Mouse (Mus musculus) C2C12 (cell line): Measurements from ENCODE around the gene Abhd14b. TPM values are rescaled to one million over a fixed set of nuclear protein-coding genes. Genes with fewer than 3 reads are reported as not detected.
A peak's percentile ranks its signal among the peaks of the same experiment; 100 is the strongest.

Source experiments
- H3K27me3 ChIP-seq: one replicate; pipeline ENCODE4 v1.6.1; 2011; ENCODE audit not compliant: control insufficient read depth, insufficient read depth, insufficient read length
- H3K36me3 ChIP-seq: one replicate; pipeline ENCODE4 v1.6.1; 2011; ENCODE audit not compliant: control insufficient read depth, insufficient read depth
- H3K4me3 ChIP-seq: one replicate; pipeline ENCODE4 v1.5.1; 2011; ENCODE audit warnings: mild to moderate bottlenecking, control low read depth; ENCODE audit not compliant: poor library complexity, insufficient read depth, severe bottlenecking
- H3K79me2 ChIP-seq: one replicate; pipeline ENCODE4 v1.6.1; 2011; ENCODE audit not compliant: control insufficient read depth, insufficient read depth
- H3K79me3 ChIP-seq: one replicate; pipeline ENCODE4 v1.6.1; 2011; ENCODE audit warnings: low read depth, control low read depth
- H3ac ChIP-seq: one replicate; pipeline ENCODE3; 2011; ENCODE audit warnings: low read depth; ENCODE audit not compliant: control insufficient read depth, insufficient read length
- CEBPB ChIP-seq: IDR thresholded peaks from one replicate; pipeline ENCODE4 v1.6.1; 2011; ENCODE audit warnings: low read depth, mild to moderate bottlenecking, control low read depth, moderate library complexity
- CTCF ChIP-seq: IDR thresholded peaks from one replicate; pipeline ENCODE4 v1.5.1; 2011; ENCODE audit not compliant: control insufficient read depth, insufficient read depth, insufficient read length
- FOSL1 ChIP-seq: IDR thresholded peaks from one replicate; pipeline ENCODE4 v1.8.0; 2011; ENCODE audit warnings: mild to moderate bottlenecking, low read length; ENCODE audit not compliant: poor library complexity, insufficient read depth, severe bottlenecking
- MAX ChIP-seq: IDR thresholded peaks from one replicate; pipeline ENCODE4 v1.6.1; 2011; ENCODE audit warnings: mild to moderate bottlenecking, control low read depth
- MYOD1 ChIP-seq: IDR thresholded peaks from one replicate; pipeline ENCODE4 v1.6.1; 2011; ENCODE audit warnings: low read depth; ENCODE audit not compliant: control insufficient read depth, insufficient read length
- MYOG ChIP-seq: IDR thresholded peaks from one replicate; pipeline ENCODE4 v1.6.1; 2011; ENCODE audit not compliant: control insufficient read depth, insufficient read length; ENCODE audit errors: extremely low read depth
- USF1 ChIP-seq: IDR thresholded peaks from one replicate; pipeline ENCODE4 v1.6.1; 2011; ENCODE audit warnings: low read depth, mild to moderate bottlenecking, control low read depth, moderate library complexity
- polyA plus RNA-seq: library from polyadenylated mRNA; unstranded; fragments of >200 nt; fragmentation: generic; extraction: Trizol; gene quantifications from one replicate; pipeline ENCODE4 v1.2.1, GENCODE M21; 2012; ENCODE audit warnings: missing spikeins

Abhd14b gene
- polyA plus RNA-seq, 1 experiment: 6.1 TPM

- H3ac ChIP-seq: no peak overlapping the region
- no peaks in the 10 kb centered on the region for H3K79me2 ChIP-seq
- H3K79me3 ChIP-seq: no peaks in the 10 kb centered on the region
- TF ChIP-seq CTCF: no peak
- no peak for TF ChIP-seq USF1
- TF ChIP-seq MYOD1: no peak
- H3K4me3 ChIP-seq: no peak overlapping the region
- H3K36me3 ChIP-seq: no peaks in the 10 kb centered on the region
- H3K27me3 ChIP-seq: no peaks in the 10 kb centered on the region
Measured at GRCm38 (mm10) chr9:106411729-106412128, 35.5 kb upstream of the Abhd14b start.

GRCm38 (mm10) chr9:106412210-106412609 is 35.0 kb upstream of the Abhd14b start:
- no peak overlapping the region for H3K4me3 ChIP-seq
- H3ac ChIP-seq: no peak overlapping the region
- H3K27me3 ChIP-seq: no peaks in the 10 kb centered on the region
- TF ChIP-seq MAX (no peak), CTCF (no peak), MYOD1 (no peak), FOSL1 (no peak), CEBPB (no peak), USF1 (no peak), MYOG (no peak)
- H3K36me3 ChIP-seq: no peaks in the 10 kb centered on the region
- no peaks in the 10 kb centered on the region for H3K79me2 ChIP-seq
- no peaks in the 10 kb centered on the region for H3K79me3 ChIP-seq

- TF ChIP-seq MAX (no peak), MYOD1 (no peak), CEBPB (no peak), MYOG (no peak), FOSL1 (no peak), CTCF (no peak), USF1 (no peak)
Measured at GRCm38 (mm10) chr9:106413606-106414005, 33.7 kb upstream of the Abhd14b start.

GRCm38 (mm10) chr9:106416826-106417225 is 30.4 kb upstream of the Abhd14b start:
- H3K79me2 ChIP-seq: no peaks in the 10 kb centered on the region
- H3ac ChIP-seq: no peak overlapping the region
- TF ChIP-seq USF1 (no peak), CTCF (no peak), FOSL1 (no peak), MAX (no peak), CEBPB (no peak), MYOG (no peak), MYOD1 (no peak)
- no peak overlapping the region for H3K4me3 ChIP-seq
- H3K36me3 ChIP-seq: no peaks in the 10 kb centered on the region
- H3K27me3 ChIP-seq: no peaks in the 10 kb centered on the region
- no peaks in the 10 kb centered on the region for H3K79me3 ChIP-seq

More at GRCm38 (mm10) chr9:106413606-106414005, 33.7 kb upstream of the Abhd14b start:
- Histone ChIP-seq H3K79me2 (no peaks in the 10 kb centered on the region), H3K27me3 (no peaks in the 10 kb centered on the region), H3K36me3 (no peaks in the 10 kb centered on the region), H3ac (no peak overlapping the region), H3K4me3 (no peak overlapping the region), H3K79me3 (no peaks in the 10 kb centered on the region)

GRCm38 (mm10) chr9:106417841-106418625 is 29.2 kb upstream of the Abhd14b start:
- Histone ChIP-seq H3K79me3 (no peaks in the 10 kb centered on the region), H3ac (peak overlapping the region; percentile 19), H3K79me2 (no peaks in the 10 kb centered on the region), H3K27me3 (no peaks in the 10 kb centered on the region), H3K36me3 (no peaks in the 10 kb centered on the region), H3K4me3 (no peak overlapping the region)
- TF ChIP-seq FOSL1 (no peak), CEBPB (no peak), MAX (no peak), CTCF (no peak), USF1 (no peak), MYOD1 (no peak), MYOG (no peak)

- H3K36me3 ChIP-seq: no peaks in the 10 kb centered on the region
Measured at GRCm38 (mm10) chr9:106420608-106421007, 26.7 kb upstream of the Abhd14b start.

More at GRCm38 (mm10) chr9:106420608-106421007, 26.7 kb upstream of the Abhd14b start:
- no peaks in the 10 kb centered on the region for H3K79me2 ChIP-seq
- no peaks in the 10 kb centered on the region for H3K79me3 ChIP-seq
- H3K27me3 ChIP-seq: no peaks in the 10 kb centered on the region
- H3K4me3 ChIP-seq: no peak overlapping the region
- TF ChIP-seq MYOD1: no peak
- TF ChIP-seq USF1: no peak
- TF ChIP-seq CEBPB: no peak
- no peak for TF ChIP-seq MAX
- TF ChIP-seq CTCF: no peak
- no peak for TF ChIP-seq MYOG
- TF ChIP-seq FOSL1: no peak
- H3ac ChIP-seq: no peak overlapping the region
